Mouse (Mus musculus): Measurements from ENCODE around the gene Smchd1.
A peak's percentile ranks its signal among the peaks of the same experiment; 100 is the strongest.
"Not testable (repeated sequence)": the region's sequence is repeated elsewhere in the genome, so short reads cannot be mapped to it uniquely, and the experiment has no call there.

Gene Smchd1

GRCm38 (mm10) chr17:71474762-71475704 lies at the start of gene Smchd1:
TSS of gene Smchd1 (minus strand) at chr17:71475343.
- DNase-seq (ENCODE audit: low read depth): peak; percentile 85

GRCm38 (mm10) chr17:71510297-71510696 lies 35.2 kb upstream of the Smchd1 start:
- DNase-seq (ENCODE audit: low read depth): no peak

GRCm38 (mm10) chr17:71506832-71507231 lies 31.7 kb upstream of the Smchd1 start:
- no peak for DNase-seq (ENCODE audit: low read depth)

DNA sequence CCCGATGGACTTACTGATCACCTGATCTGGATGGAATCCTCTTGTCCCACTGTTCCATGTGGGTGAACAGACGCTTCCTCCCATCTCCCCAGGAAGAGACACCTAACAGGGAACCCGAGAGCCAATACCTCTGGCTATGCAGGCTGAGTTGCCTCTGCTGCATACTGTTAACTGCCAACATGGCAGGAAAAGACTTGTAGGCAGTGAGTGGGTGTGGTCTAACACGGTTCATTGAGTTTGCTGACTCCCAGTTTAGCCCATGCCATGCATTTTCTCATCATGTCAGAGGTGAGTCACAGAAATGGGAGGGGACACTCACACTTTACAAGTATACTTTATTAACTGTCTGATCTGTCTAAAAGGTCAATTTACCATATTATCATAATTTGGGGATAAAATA lies 20.6 kb upstream of the Smchd1 start:
- DNase-seq (ENCODE audit: low read depth): no peak

- DNase-seq (ENCODE audit: low read depth): no peak
These were observed 16.2 kb upstream of the Smchd1 start for GRCm38 (mm10) chr17:71491332-71491686.

- peak; percentile 36 for DNase-seq (ENCODE audit: low read depth)
These were observed 15.7 kb upstream of the Smchd1 start for GRCm38 (mm10) chr17:71490666-71491331.

GRCm38 (mm10) chr17:71489703-71490461 lies 14.7 kb upstream of the Smchd1 start:
- DNase-seq (ENCODE audit: low read depth): peak; percentile 37

- DNase-seq (ENCODE audit: low read depth): no peak
These were observed 11.2 kb upstream of the Smchd1 start for GRCm38 (mm10) chr17:71486231-71486851.

GRCm38 (mm10) chr17:71485791-71486230 lies 10.7 kb upstream of the Smchd1 start:
- no peak for DNase-seq (ENCODE audit: low read depth)

DNA sequence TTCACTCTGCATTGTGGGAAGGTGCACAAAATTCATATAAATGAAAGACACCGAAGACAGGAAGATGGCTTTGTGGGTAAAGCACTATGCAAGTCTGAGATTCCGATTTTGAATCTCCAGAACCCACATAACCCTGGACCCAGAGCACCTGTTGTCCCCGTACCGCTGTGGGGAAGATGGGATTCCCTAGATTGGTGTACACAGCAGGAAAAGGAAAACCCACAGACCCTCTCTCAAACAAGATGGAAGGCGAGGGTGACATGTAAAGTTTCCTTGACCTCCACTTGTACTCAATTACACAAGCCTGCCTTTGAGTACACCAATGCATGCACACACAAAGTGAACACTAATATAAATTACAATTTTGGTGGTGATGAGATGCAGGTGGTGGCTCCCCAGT lies 9.6 kb upstream of the Smchd1 start:
- DNase-seq (ENCODE audit: low read depth): no peak

DNA sequence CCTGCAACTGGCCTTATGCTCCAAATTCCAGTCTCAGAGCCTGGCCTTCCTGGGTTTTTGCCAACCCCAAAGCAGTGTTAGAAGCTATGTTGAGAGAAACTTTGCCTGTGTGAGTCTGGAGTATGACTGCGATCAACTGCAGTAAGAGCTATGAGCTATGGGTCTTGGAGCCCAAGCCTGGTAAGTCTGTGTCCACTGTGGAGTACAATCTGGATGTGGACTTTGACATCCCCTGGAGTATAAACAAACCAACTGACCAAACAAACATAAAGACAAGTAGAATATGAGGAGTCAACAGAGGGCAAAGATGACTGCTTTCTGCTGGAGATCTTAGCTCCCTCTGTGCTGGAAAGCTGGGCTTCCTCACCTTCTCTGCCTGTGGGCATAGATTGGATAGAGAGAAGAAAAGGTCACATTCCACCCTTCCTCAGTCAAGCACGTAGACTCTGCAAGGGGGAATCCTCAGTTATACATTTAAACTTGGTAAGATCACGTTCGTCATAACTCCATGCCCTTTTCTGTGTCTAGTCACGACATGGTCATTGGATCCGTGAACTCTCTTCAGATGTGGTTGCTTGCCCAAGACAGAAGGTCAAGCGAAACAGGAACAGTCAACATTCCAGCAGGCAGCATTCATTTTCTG lies 8.4 kb upstream of the Smchd1 start:
- DNase-seq (ENCODE audit: low read depth): no peak

- no peak for DNase-seq (ENCODE audit: low read depth)
These were observed 4.3 kb upstream of the Smchd1 start for GRCm38 (mm10) chr17:71479381-71479901.

DNA sequence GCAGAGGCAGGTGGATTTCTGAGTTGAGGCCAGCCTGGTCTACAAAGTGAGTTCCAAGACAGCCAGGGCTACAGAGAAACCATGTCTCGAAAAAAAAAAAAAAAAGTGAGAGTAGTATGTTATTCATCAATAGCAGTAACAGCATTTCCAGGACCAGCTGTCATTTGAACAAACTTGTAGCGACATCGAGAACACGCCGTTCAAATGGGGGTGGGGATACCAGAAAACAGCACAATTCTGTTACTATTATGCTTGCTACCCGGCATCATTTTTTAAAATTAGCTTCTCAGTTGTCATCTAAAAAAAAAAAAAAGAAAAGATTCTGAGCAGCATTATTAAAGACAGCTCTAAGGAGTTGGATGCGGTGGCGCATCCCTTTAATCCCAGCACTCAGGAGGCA lies 2.3 kb upstream of the Smchd1 start:
- no peak for DNase-seq (ENCODE audit: low read depth)

GRCm38 (mm10) chr17:71476346-71477020 lies 1.3 kb upstream of the Smchd1 start:
- DNase-seq (ENCODE audit: low read depth): no peak

- peak; percentile 37 for DNase-seq (ENCODE audit: low read depth)
These were observed 554 bp upstream of the Smchd1 start for GRCm38 (mm10) chr17:71475705-71476089.

DNA sequence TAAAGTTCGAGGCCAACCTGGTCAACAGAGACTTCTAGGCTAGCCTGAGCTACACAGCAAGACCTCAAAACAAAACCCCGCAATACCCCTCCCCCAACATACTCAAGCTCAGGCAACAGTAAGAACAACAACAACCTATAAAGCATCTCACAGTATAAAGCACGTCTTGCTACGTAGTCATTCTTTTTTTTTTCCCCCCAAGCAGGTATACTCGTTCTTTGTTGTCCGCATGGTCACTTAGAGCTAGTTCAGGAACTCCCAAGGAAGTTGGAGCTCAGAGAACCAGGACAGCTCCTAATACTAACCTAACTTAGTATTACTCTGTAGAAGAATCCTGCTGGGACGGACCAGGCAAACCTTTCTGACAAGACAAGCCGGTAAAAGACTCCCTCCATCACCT lies 1.0 kb downstream of the Smchd1 start:
- DNase-seq (ENCODE audit: low read depth): no peak

GRCm38 (mm10) chr17:71471261-71471660 lies 3.9 kb downstream of the Smchd1 start:
- no peak for DNase-seq (ENCODE audit: low read depth)

GRCm38 (mm10) chr17:71460312-71460711 lies 14.8 kb downstream of the Smchd1 start:
- DNase-seq (ENCODE audit: low read depth): no peak

DNA sequence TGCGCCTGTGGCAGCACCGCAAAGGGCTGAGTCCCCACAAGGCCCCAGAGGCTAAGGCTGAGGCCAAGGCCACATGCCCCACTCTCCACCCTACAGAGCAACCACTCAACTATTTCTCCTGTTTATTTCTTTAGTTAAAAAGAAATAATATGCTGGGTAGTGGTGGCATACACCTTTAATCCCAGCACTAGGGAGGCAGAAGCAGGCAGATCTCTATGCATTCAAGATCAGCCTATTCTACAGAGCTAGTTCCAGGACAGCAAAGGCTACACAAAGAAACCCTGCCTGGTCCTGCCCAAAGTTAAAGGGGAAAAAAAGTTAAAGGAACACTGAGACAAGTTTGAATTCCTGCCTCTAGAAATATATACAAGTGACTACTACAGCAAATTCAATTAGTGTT lies 15.3 kb downstream of the Smchd1 start, which contains the start of gene Gm4707:
Gm4707 (minus strand) TSS at position 101 of the 400 bp plus-strand sequence.
- no peak for DNase-seq (ENCODE audit: low read depth)

DNA sequence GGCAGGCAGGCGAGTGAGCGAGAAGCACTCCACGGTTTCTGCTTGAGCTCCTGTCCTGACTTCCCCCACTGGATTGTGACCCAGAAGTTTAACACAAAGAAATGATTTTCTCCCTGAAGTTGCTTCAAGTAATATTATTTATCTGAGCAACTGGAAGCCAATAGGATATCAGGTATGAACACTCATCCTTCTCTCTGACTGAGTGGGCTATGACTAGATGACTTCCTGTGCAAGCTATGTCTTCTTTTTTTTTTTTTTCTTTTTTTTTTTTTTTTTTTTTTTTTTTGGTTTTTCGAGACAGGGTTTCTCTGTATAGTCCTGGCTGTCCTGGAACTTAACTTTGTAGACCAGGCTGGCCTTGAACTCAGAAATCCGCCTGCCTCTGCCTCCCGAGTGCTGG lies 17.8 kb downstream of the Smchd1 start:
- DNase-seq (ENCODE audit: low read depth): not testable (repeated sequence)

GRCm38 (mm10) chr17:71445191-71445590 lies 30.0 kb downstream of the Smchd1 start:
- DNase-seq (ENCODE audit: low read depth): no peak
